Mouse (Mus musculus): ENCODE data around the gene Zbtb43.

Zbtb43 gene

DNA sequence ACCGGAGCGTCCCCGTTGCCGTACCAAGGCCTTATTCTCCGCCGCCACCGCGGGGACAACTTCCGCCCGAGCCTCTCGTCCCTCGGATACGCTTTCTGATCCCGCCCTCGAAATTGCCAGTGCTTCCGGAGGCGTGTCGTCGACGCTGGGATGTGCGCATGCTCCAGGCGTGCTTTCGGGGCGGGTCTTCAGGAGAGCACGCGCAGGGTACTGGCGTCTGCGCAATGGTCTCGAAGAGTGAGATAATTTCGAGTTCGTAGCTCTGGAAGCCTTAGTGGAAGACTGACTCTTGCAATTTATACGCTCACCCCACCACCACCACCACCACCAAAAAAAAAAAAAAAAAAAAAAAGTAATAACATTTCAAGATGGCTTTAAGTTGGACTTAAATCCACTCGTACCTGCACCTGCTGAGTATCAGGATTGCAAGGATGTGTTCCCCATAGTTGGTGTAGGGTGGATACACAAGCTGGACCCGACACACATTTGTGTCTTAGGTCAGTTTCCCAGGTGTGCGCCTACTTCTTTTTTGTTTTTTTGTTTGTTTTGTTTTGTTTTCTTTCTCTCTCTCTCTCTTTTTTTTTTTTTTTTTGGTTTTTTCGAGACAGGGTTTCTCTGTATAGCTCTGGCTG lies at the start of gene Zbtb43:
Gene Zbtb43 (minus strand): TSS at position 94 of the 632 bp plus-strand sequence.
- DNase-seq (ENCODE audit: low read depth, low spot score) = peak; percentile 96

DNA sequence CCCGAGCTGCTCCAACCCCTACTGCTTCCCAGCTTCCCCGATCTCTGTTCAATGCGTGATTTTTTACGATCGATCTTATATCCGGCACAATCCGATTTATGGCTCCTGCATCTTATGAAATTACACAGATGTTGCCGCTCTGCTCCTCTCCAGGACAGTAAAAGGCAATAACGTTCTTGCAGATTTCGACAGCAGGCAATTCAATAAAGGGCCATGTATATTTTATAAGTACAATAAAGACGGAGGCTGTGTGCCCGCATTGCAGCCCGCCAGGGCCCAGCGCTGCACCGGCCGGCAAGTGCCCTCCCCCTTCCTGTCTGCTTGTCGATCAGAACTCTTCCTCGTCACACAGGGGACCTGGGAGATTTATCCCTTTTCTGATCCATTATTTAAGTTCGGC lies 47.5 kb upstream of the Zbtb43 start:
- DNase-seq (ENCODE audit: low read depth, low spot score) = no peak

DNA sequence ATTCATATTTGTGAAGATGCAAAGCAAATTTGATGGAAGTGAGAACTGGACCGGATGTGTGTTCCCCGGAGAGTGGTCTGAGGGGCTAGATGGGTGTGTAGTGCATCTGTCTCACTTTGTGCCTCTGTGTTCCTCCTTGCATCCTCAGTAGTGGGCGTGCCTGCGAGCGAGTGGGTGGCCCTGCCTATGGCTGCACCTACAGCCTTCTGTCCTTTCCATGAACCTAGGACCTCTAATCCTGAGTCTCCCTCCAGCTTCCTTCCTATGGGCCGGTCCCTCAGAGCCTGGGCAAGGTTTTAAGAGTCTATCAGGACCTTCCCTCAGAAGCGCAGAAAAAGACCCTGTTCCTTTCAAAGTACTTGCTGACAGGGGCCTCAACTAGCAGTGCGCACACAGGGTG lies 47.1 kb upstream of the Zbtb43 start:
- DNase-seq (ENCODE audit: low read depth, low spot score) = no peak

DNA sequence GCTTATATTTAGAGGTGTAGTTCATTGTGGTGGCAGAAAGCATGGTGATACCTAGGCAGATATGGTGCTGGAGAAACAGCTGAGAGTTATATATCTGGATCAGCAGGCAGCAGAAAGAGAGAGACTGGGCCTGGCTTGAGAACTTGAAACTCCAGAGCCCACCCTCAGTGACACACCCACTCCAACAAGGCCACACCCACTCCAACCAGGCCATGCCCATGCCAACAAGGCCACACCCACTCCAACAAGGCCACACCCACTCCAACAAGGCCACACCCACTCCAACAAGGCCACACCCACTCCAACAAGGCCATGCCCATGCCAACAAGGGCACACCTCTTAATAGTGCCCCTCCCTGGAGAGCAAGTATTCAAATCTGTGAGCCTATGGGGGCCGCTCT lies 42.4 kb upstream of the Zbtb43 start:
- no peak for DNase-seq (ENCODE audit: low read depth, low spot score)

DNA sequence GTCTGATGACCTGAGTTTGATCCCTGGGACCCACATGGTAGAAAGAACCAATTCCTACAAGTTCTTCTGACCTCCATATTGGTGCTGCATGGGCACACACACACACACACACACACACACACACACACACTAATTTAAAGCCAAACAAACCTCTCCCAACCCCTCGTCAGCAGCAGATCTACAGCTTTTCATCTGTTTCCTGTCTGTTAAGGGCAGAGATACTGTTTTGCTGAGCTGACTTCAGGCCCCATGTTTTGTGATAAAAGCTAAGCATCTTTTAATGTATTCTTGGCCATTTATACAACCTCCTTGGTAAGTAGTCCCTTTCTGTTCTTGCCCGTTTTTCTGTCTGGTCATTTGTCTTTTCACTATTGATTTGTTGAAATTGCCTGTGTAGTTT lies 34.2 kb upstream of the Zbtb43 start:
- no peak for DNase-seq (ENCODE audit: low read depth, low spot score)

DNA sequence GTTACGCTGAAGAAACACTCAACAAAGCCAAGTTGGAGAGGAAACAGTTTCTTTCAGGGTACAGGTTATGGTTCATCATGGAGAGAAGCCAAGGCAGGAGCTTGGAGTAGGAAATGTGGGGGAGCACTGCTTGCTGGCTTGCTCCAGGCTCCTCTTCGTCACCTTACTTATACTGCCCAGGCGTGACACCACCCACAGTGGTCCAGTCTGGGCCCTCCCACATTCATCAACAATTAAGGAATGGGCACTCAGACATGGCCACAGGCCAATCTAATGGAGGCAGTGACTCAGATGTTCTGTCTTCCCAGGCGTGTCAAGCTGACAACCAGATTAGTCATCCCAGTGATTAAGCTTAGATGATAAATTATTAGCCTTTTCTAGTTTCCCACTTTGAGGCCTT lies 29.9 kb upstream of the Zbtb43 start:
- DNase-seq (ENCODE audit: low read depth, low spot score) = no peak

DNA sequence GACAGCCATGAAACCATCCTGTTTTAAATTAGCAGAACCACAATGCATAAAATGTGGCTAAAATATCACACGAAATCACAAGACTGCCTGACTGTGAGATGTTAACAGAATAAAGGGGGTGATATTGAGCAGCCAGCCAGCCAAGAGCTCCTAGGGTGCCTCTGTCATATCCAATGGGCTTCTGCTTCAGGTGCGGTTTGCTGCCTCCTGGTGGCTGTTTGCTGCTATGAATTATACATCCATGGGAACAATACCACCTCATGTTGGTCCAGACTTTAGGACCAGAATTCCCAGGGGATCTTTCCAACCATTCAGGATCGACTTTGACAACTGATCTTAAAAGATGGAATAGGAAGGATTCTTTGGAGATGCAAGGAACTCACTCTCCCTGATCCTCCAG lies 27.3 kb upstream of the Zbtb43 start:
- DNase-seq (ENCODE audit: low read depth, low spot score) = peak; percentile 16

DNA sequence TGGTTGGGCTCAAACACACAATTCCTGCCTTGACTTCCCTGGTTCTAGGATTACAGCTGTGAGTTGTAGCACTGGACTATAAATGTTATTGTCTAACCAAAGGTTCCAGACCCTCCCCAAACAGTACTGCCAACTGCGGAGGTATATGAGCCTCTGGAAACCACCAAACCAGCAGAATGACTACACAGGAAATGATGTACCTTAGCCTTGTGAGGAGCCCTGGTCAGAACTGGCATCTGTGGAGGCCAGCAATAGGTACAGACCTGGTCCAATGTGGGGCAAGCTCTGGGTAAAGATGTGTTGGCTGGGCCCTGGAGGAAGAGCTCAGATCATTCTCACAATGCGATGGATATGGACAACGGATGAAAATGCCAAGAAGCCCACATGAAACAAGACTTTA lies 23.7 kb upstream of the Zbtb43 start:
- peak; percentile 14 for DNase-seq (ENCODE audit: low read depth, low spot score)

DNA sequence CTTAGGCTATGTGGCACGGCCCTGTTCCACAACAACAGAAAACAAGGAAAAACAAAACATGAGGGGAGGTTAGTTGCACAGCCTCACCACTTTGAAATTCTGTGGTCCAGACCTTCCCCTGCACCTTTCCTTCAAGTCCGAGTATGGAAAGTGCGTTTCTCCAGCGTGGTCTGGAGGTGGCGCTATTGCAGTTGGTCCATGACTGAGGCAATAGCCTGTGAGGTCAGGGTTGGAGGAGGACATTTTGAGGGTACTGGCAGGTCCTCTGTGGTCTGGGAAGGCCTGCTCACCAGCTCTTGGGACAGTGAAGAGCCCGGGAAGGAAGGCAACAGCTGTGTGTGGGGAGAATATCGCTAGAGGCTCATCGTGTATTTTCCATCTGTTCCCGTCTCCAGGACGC lies 21.2 kb upstream of the Zbtb43 start:
- DNase-seq (ENCODE audit: low read depth, low spot score) = no peak

DNA sequence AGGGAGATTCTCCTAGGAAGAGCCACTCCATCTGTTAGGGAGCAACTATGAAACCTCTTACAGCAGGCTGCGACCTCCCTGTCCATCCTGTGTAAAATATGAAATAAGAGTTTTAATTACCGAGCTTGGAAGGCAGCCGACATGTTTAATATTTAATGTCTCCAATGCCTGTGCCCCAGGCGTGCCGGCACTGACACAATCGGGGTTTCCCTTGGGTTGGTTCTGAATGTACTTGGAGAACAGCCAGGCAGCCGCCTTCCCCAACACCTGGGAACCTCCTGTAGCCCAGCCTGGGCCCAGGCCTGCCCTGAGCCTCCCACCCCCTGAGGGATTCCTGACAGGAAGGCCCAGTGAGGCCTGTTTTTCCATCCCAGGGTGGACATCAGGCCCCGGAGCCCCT lies 19.0 kb upstream of the Zbtb43 start:
- DNase-seq (ENCODE audit: low read depth, low spot score) = no peak

DNA sequence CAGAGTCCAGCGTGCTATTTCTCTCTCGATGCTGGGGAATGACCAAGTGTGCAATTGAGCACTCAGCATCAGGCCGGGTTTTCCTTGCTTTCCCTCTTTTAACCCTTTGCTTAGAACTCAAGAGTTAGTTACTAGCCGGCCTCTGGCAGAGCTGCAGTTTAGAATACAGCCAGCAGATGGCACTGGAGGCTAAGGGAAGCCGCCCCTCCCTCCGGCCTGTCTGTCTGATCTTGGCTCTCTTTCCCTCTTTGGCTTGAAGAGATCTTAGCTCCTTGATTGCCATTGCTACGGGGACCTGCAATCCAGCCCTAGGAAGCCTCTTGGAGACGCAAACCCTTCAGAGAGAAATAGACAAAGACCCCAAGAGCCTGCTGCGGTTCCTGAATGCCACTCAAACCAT lies 18.5 kb upstream of the Zbtb43 start:
- DNase-seq (ENCODE audit: low read depth, low spot score) = peak; percentile 52

DNA sequence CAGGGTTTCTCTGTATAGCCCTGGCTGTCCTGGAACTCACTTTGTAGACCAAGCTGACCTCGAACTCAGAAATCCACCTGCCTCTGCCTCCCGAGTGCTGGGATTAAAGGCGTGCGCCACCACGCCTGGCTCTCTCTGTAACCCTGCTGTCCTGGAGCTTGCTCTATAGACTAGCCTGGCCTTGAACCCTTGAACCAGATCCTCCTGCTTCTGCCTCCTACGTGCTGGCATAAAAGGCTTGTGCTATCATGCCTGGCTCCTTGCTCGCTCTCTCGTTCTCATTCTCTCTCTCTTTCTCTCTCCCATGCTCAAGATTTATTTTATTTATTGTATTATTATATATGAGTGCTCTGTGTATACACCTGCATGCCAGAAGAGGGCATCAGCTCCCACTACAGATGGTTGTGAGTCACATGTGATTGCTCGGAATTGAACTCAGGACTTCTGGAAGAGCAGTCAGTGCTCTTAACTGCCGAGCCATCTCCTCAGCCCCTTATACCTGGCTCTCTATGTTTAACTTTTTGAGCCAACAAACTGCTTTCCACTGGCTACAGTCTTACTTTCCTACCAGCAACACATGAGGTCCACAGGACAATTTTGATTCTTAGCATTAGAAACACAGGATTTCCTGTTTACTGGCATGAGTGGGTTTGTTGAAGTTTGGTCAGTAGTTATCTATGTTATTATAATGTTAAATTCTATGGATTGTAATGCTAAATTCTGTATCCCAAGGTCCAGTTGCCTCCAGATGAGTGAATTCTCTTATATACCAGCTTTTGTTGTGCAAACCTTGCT lies 9.8 kb upstream of the Zbtb43 start:
- no peak for DNase-seq (ENCODE audit: low read depth, low spot score)

DNA sequence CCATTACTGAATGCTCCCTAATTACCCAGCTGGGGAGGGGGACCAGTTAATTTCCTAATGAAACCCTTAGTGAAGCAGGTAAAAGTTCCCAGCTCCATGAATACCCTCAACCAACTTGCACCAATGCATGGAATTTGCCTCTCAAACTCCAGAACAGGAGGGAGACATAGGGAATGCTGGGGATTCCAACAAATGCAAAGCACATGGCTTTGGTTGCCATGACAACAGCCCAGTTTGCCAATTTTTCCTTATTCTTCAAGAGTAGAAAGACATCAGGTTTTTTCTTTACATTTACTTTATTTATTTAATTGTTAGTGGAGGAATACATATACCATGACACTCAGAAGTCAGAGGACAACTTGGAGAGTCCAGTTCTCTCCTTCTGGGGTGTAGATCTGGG lies 7.6 kb upstream of the Zbtb43 start:
- no peak for DNase-seq (ENCODE audit: low read depth, low spot score)

DNA sequence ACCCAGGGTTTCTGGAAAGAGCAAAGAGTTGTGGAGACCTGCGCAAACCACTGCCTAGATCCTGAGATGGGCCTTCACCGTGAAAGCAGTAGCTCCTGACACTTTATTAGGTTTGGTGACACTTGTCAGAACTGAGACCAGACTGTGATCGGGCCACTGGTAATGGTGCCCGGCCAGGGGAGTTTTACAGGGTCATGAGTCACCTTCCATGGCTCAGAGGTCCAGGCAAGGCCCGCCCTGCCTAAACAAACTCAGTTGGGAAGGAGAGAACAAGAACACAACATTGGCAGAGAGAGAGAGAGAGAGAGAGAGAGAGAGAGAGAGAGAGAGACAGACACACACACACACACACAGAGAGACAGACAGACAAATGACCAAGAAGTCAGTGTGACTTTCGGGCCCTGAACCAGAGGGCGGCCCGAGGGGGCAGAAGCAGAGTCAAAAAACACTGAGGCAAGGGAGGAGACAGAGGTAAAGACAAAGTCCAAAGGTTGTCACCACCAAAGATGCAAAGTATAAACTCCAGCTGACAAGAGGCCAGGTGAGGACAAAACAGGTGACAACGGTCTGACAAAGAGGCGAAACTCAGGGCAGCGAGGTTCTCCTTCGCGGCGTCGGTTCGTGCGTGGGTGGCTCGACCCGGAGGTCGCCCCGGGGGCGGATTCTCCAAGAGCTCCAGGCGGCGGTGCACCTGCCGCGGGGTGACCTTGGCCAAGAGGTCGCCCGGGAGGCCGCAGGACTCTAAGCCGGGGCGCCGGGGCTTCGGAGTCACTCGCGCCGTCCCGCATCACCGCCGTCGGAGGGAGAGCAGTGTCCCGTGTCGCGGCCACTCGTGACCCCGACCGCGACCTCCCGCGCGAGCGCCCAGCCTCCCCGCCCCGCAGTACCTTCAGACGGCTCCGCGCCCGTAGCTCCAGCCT lies 553 bp downstream of the Zbtb43 start:
- no peak for DNase-seq (ENCODE audit: low read depth, low spot score)

DNA sequence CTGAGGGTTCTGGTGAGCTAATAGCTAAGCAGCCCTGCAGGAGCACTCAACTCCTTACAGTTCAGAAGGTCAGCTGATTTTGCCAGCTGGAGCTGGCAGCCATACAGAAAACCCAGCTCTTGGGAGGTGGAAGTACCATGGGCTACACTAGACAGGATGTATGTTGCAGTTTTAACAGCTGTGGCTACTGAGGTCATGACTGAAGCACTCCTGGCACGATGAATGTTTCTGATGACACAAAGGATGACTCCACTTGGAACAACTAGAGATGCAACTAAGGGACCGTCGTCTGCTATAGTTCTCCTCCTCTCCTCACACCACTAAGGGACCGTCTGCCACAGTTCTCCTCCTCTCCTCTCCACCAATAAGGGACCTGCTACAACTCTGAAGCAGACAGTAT lies 2.4 kb downstream of the Zbtb43 start:
- DNase-seq (ENCODE audit: low read depth, low spot score) = no peak

DNA sequence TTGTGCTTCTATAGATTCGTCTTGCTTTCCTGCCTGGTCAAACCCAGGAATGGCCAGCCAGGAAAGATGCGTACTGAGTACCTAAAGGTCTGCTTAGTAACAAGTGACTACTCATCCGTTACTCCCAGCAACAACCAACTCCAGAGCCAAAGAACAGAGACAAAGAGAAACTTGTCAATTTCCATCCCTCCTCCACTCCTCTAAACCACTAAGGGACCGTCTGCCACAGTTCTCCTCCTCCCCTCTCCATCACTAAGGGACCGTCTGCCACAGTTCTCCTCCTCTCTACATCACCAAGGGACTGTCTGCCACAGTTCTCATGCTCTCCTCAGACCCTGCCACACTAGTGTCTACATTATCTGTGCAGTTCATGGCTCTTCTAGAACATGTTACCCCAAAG lies 3.1 kb downstream of the Zbtb43 start:
- DNase-seq (ENCODE audit: low read depth, low spot score) = no peak

DNA sequence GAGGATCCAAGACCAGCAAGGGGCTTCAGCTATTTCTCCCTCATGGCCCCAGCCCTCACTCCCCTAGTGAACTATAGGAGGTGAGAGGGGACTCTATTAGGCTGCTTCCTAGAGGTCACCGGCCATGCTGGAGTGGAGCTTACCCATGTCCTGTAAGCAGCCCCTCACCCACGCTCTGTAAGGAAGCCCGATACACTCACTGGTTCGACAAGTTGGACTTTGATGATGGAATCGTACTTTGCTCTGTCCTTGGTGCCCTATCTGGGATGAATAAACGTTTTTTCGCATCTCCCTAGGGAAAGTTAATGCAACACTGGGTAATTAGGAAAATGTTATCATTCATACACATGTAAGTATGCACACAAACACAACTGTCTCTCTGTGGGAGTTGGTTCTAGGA lies 6.3 kb downstream of the Zbtb43 start:
- no peak for DNase-seq (ENCODE audit: low read depth, low spot score)

DNA sequence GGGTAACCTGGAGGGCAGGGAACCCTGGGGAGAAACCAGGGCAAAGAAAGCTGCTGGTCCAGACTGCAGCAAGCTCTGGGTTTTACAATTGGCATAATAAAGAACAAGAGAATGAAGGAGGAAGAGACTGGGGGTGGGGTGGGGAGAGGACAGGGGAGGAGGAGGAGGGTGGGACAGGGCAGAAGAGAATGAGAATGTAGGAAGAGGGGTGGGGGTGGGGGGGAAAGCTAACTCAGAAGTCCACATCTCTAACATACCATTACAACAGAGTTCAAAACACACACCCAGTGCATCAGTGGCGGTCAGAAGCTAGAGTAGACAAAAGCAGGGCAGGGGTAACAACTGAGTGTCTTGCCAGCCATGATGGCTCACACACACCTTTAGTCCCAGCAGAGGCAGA lies 7.3 kb downstream of the Zbtb43 start:
- no peak for DNase-seq (ENCODE audit: low read depth, low spot score)

DNA sequence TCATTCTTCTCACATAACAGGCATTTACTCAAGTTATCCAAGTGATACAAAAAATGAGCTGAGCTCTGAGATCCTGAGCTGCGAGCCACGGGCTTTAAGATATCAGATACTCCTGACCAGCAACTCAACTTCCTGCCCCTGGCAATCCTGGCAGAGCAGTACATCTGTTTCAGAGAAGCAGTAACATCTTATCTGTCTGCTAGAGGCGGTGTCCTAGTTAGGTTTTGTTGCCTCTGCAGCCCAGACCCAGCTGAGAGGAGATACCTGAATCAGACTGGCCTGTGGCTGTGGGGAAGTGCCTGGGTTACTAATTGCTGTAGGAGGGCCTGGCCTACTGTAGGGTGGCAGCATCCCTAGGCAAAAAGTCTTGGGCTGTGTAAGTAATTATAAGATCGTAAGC lies 8.7 kb downstream of the Zbtb43 start:
- no peak for DNase-seq (ENCODE audit: low read depth, low spot score)

DNA sequence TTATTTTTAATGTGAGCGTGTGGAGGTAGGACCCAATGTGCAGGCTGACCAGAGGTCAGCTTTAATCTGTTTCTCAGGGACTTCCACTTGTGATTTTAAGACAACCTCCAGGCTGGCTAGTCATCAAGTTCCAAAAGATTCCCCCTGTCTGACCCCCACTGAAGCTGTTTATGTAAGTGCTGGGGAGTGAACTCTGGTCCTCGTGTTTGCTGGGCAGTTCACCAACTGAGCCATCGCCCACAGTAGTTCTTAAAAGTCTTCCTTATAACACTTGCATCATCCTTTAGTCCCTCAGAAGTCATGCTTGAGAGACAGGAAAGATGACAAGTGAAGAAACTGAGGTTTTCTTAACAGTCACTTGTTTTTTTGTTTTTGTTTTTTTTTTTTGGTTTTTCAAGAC lies 11.7 kb downstream of the Zbtb43 start:
- DNase-seq (ENCODE audit: low read depth, low spot score) = no peak

DNA sequence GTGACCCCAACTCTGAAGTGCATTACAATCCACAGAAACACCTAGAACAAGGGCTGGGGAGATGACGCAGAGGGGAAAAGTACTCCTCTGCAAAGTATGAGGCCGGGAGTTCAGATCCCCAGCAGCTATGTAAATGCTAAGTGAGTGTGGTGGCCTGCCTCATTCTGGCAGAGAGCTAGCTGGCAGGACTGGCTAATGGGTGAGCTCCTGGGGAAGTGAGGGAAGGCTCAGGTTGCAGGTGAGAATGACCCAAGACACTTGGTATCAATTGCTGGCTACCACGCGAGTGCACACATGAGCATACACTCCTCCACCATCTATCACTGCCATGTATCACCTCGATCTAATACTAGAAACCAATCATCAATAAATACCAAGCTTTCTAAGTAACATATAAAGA lies 12.1 kb downstream of the Zbtb43 start:
- DNase-seq (ENCODE audit: low read depth, low spot score) = no peak

DNA sequence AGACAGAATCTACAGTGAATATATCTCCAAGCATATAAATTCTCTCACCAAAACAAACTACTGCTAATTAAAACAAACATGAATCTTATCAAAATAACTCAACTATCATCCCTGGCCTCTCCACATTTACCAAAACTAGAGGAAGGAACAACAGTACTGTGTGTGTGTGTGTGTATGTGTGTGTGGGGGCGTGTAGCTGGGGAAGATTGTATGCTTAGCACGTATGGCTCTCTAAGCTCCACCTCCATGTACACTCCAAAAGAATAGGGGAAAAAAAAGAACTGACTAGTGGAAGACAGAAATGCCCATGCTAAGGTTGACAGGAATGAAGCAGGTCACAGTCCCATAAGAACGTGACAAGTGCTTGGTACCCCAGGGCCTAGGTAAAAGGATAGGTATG lies 13.0 kb downstream of the Zbtb43 start:
- no peak for DNase-seq (ENCODE audit: low read depth, low spot score)

DNA sequence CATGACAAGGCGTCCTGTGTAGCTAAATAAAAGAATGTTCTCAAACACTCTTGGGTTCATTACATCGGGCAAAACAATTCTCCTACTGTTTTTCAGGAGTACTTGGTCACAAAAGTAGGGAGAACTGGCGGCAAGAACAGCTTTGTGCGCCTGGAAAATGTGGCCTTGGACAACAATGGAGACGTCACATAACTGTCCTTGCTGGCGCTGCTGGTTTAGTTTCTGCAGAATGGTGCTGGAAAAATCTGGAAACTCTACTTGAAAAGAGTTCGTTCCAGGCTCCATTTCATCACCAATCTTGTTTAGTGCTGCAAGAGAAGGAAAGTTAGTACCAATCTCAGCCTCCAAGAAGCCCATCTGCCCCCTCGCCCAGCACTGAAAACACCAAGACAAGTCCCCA lies 13.5 kb downstream of the Zbtb43 start:
- DNase-seq (ENCODE audit: low read depth, low spot score) = no peak

Measured in CD4-positive helper T cell, adult 2 months (primary cell).